Mouse (Mus musculus) small intestine, adult 2 months (tissue): ENCODE measurements around the gene Gm11733.

Experiments used
- CTCF ChIP-seq: fragments of 200-500 bp; IDR thresholded peaks from 2 replicates; pipeline ENCODE4 v1.5.1; 2012; ENCODE audit warnings: low read depth, mild to moderate bottlenecking, control low read depth, inconsistent platforms, low read length, moderate library complexity, mixed read lengths; ENCODE audit not compliant: insufficient replicate concordance, insufficient read length; ENCODE audit errors: extremely low read depth
- POLR2A ChIP-seq: fragments of 200-500 bp; IDR thresholded peaks from 2 replicates; pipeline ENCODE4 v1.6.1; 2012; ENCODE audit warnings: low read depth, mild to moderate bottlenecking, control low read depth, inconsistent platforms, low read length, moderate library complexity

GRCm38 (mm10) chr11:117470586-117471195, 13.5 kb upstream of the Gm11733 start:
- no peak for TF ChIP-seq CTCF
- no peak for TF ChIP-seq POLR2A
